Mouse (Mus musculus) adrenal gland, postnatal 25 days (tissue): ENCODE results near the gene Srd5a1. TPM values are rescaled to one million over a fixed set of nuclear protein-coding genes. Genes with fewer than 3 reads are reported as not detected.
"Not testable (repeated sequence)": the region's sequence is repeated elsewhere in the genome, so short reads cannot be mapped to it uniquely, and the experiment has no call there.

Experiments
- DNase-seq: peaks from one replicate; pipeline ENCODE4 v3.0.0; 2021; ENCODE audit warnings: mixed read lengths
- long read RNA-seq: library from polyadenylated mRNA; stranded (forward); transcript quantifications from one replicate; pipeline ENCODE4 v2.0.0, GENCODE M21; 2021
- total RNA-seq: library from RNA; stranded (reverse); gene quantifications from 2 replicates; pipeline ENCODE4 v1.2.3, GENCODE M21; 2021

The Srd5a1 gene
- total RNA-seq: 29.5 and 31.7 TPM in 2 replicates
- long read RNA-seq, transcript Srd5a1-202 (5 exons, 2,644 nt): major isoform, 17 of 28 reads
- long read RNA-seq, partial matches to known transcripts: 8 of 28 reads
- long read RNA-seq, other reads (novel, unspliced or antisense): 3 of 28 reads

DNA sequence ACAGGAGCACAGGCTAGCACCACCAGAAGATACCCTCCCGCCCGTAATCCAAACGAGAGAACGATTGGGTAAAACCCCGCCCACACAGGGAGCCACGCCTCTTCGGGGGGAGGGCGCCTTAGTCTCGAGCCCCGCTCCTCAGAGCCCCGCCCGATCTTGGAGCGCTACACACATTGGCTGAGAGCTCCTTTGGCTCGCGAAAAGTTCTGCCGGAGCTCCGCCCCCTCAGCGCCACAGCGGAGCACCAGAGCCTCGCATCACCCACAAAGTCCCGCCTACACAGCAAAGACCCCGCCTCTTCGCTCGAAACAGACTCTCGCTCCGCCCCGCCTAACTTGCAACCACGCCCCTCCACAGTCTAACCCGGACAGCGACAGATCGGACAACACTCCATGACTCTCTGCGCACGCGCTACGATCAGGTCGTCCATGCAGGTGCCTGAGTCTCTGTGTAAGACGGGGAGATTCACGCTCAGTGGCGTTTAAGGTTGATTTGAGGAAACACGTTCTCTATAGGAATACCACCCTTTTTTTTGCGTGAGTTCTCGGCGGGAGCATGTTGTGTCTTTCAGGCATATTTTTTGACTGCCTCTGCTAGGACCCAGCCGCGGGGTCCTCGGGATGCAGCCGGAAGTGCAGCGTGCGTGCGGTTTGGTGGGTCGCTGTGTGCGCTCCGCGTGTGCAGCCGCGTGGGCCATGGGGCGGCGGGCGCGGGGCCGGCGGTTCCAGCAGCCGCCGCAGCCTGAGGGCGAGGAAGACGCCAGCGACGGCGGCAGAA is at the start of gene Srd5a1:
Srd5a1 (minus strand) TSS at position 45 of the 777 bp plus-strand sequence.
- DNase-seq: peak; percentile 96

DNA sequence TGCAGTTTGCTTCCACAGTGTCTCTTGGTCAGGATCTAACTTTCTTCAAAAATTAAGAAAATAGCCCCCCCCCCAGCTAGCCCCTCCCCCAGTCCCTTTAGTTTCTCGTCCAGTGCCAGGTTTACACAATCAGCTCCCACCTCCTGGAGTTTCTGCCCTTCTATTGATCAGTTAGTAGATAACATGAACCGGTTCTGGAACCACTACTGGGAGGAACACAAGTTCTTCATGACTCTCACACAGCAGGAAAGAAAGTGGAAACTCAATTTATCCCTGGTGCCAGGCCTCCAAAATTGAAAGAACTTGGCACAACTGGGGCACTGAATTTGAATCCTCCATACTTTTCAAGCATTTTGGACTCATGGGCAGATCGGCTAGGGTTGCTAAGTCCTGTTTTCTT is 43.3 kb upstream of the Srd5a1 start:
- no peak for DNase-seq

DNA sequence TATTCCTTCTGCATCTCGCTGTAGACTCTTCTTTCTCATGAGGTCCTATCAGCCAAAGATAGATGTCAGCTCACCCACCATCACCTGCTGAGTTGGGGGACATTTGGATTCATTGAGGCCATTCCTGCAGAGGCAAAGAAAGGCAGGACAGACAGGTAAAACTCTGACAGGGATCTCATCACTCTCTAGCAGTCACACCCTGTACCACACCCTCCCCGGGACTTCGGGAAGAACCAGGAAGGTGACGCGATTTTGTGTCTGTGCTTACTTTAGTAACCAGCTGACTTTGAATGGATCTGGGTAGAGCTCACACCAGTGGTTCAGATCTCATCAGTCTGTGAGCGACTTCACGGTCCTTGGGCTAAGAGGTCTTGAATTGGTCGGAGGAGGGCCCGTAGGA is 35.2 kb upstream of the Srd5a1 start:
- DNase-seq: no peak

DNA sequence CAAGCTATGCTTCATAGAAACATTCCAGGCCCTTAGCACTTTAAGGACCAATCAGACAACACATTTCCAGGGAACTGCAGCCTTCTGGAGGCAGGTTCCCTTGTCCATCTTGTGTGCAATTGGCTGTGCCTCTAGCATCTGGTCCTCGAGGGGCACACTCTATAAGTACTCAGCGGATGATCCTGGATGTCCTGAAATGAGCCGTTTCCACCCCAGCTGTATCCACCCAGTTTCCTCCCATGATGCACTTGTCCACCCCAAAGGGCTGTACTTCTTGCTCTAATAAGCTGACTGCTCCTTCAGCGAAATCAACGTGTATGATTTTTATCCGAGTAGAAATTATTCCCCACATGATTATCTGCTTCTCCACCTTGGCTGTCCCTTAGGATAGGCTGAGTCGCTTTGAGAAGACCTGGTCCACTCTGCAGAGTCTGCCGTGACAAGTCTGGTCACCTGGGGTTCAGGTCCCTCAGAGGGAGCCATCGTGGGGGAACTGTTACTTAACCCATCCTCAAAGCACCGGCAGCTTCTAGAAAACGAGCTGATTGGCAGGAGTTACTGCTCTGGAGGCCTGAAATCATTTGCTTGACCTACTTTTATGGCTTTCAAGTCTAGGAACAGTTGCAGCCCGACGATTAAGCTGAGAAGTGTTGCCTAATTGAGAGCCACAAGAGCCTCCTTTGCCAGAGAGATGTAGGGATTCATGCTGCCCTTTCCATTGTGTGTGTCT is 34.6 kb upstream of the Srd5a1 start:
- no peak for DNase-seq

DNA sequence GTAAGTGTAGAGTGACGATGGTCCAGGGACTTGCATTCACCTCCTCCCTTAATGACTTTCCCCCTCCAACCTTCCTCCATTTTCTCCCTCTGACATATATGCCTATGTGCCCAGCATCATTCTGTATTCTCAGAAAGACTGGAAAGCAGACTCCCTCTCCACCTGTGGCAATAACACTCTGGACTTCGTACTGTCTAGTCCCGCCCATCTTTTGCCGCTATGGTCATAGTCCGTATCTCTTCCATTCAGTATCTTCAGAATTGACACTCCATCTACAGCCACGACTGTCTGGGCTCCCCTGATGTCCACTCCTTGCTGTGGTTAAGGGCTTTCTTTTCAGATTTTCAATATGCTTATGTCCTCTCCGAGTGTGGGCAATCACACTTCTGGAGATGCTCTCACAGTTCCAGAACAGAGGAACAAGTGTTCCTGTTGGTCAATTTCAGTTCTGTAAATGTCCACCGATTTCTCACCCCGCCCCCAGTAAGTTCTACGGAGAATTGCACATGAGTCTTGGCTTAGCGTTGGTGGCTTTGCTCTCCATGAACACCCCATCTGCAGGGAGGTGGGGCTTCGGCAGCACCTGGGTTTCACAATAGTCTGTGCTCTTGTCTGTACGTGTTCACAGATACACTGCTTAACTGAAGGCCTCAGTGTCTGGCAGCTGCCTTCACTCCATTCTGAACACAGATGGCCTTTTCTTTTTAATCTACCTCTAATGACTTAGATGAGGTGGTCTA is 33.4 kb upstream of the Srd5a1 start:
- no peak for DNase-seq

DNA sequence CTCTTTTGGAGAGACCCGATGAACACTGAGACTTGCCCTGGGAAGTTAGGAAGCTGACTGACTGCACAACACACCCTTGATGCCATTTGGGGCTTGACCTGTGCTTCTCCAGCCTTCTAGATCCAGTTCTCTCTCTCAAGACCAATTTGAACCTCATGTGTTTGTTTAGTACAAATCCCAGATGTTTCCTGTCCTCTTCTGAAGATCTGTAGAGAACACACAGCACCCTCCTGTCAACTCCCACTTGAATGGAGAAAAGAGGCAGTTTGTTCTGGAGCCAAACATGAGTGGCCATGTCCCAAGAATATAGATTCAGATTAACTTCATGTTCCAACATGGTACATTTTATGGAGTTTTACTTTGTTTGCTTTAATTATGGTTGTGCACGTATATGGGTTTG is 32.7 kb upstream of the Srd5a1 start:
- DNase-seq: no peak

DNA sequence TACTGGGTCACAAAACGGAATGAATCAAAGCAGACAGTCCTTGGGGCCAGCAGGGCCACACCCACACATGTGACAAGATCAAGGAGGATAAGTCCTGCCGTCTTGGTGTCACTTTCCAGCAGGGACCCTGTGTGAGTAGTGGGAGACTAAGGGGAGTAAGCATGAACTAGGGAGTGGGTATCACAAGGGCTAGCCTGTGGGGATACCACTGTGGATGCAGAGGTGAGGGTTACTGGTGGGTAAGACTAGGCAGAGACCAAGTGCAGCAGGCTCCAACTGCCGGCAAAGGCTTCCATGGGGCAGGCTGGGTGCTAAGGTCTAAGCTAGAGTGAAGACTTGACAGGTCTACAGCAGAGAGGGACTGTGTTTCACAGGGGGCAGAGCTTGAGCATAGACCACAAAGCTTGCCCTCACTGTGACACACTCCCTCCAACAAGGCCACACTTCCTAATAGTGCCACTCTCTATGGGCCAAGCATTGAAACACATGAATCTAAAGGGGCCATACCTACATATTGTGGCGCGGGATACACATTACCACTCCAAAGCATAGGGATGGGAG is 31.5 kb upstream of the Srd5a1 start:
- DNase-seq: no peak

DNA sequence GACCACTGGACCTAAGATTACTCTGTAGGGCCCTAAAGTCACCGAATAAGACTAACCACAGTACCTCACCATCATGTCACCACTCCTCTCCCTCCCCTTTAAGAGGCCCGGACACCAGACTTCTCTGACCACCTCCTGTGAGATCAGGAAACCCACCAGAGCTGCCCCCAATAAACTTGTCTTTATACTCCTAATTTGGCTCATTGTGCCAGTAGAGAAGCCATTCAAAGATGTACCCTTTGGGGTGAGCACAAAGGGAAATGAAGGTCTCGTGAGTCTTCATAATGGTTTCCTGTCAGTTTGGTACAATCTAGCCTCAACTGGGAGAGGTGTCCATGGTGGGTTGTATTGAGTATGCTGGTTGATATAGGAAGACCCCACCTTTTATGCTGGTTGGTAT is 29.8 kb upstream of the Srd5a1 start:
- no peak for DNase-seq

DNA sequence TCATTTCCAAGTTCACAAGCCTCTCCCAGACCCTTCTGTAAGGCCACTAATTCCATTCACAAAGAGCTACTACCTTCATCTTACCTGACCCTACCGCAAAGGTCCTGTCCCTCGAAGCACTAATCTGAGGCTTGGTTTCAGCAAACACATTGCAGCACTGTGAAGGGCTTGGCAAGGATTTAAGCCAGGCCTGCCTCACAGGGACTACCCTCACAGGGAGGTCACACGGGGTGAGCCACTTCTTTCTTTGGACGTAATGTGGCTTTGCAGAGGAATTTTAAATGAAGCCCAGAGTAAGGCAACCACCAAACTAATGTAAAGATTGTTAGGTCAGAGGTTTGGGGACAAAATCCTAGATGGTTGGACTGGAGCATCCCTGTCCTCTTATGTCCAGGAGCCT is 29.3 kb upstream of the Srd5a1 start:
- DNase-seq: no peak

DNA sequence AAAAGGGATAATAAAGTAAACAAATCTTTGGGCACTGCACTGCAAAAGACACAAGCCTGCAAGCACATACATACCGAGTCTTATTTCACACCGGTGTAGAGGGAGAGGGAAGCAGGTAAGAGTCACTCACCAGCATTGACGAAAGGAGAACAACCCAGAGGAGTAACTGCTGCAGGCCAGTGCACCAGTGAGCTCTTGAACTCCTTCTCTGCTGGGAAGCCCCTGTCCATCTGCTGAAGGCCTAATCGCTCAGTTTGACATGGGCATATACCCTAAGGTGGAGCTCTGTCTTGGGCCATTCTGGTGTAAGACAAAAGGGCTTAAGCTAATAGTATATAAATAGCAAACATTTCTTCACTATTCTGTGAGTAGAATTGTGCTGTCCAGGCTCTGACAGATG is 28.9 kb upstream of the Srd5a1 start:
- DNase-seq: no peak

DNA sequence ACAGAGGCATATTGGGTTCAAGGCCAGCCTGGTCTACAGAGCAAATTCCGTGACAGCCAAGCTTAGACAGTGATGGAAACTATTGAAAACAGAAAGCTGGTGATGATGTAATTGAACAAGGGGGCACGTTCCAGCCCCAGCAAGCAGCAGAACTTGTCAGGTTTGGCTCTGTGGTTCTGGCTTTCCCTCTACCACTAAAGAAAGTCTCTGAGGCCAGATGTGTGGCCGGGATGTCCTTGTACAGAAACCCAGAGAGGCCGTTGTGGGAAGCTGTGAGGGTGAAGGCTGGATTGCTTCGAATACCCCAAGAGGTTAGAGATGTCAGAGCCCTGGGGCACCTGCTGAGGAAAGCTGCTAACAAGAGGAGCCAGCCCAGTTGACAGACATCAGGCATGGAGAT is 28.0 kb upstream of the Srd5a1 start:
- DNase-seq: no peak

DNA sequence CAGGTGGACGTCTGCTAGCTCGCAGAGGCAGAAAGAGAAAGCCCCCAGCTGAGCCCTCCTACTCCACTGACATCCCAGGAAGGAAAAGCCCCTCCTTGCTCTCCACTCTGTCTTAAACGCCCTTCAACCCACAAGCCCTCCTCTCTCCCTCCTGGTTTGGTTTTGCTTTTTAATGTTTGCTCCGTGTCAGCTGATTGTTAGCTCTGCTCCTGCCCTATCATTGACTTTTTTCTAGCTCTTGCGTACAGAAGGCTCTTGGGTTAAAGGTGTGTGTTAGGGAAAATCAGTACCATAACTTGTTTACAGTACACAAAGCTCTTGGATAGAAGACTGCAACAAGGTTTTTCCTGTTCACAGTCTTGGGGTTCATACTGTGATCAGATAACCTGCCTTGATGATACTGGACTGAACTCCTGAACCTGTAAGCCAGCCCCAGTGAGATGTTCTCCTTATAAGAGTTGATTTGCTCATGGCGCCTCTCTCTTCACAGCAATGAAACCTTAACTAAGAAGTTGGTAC is 26.9 kb upstream of the Srd5a1 start:
- no peak for DNase-seq

DNA sequence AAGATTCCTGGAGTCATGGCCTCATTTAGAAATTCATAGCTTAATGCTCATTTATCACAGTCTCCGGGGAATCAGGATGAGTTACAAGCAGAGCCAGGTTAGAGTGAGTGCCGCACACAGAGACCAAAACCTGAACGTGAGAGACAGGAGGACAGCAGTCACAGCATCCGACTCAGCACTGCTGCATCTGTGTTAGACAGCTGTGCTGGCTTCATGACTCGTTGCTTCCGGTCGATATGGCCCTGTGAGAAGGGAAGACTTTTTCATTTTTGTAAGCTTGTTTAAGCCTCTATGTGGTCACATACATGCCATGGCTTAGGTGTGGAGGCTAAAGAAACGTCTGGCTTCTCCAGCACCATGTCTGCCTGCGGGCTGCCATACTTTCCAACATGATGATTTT is 26.4 kb upstream of the Srd5a1 start:
- DNase-seq: no peak

DNA sequence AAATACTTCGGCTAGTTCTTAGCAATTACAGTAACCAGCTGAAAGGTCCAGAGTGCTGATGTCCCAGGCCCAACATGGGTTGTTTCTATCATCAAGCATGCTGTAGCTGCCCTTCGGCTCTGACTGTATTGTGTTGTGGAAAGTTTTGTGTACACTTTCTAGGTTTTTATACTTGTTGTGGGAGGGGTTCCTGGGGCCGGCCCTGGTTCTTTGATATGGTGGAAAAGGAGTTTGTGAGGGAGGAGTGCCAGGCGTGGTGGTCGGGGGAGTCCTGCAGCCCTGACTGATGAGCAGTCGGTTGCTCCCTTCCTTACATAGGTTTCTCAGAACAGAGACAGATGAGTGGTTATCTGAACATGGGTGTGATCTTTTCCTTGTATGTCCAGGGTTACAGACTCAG is 25.6 kb upstream of the Srd5a1 start:
- DNase-seq: no peak

DNA sequence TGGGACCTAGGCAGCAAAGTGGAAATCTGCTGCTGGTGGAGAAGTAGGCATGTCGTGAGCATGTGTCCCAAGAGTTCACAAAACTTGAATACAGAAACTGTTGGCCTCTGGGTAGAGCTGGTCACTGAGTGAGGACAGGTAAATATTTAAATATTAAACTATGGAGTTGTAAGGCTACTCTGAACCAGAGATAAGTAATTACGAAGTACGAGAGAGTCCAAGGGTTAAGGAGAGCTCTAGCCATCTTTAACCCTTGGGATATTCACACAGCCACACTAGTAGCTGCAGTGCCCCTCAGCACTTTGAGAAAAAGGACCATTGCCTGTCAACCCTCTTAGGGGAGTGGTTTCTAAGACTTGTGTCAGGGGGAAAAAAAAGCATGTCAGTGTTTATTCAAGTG is 25.1 kb upstream of the Srd5a1 start:
- no peak for DNase-seq

DNA sequence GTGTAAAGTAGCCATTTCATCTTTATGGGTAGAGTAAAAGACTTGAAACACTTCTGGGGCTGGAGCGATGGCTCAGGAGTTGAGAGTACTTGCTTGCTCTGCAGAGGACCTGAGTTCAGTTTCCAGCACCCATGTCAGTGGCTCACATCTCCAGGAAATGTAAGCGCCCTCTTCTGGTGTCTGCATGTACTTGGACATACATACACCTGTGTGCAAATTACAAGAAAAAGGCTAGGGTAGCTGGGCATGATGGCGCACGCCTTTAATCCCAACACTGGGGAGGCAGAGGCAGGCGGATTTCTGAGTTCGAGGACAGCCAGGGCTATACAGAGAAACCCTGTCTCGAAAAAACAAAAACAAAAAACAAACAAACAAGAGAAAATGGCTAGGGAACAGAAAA is 24.6 kb upstream of the Srd5a1 start:
- DNase-seq: not testable (repeated sequence)

DNA sequence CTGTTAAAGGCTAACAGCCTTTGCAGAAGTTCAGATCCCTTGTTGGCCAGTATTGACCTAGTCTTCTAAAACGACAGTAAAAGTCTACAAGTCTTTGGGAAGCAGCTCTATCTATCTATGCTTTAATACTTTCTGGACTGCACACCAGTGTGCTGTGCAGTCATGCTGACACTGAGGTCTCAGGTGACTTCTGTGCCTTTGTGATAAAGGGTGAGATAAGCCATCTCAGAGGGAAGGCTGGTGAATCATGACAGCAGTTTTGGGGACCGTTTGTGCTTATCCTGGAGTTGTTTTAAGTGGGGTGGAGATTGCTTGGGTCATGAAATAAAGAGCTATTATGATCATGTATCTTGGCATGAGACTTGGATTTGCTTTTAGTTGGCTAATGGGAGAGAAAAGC is 22.7 kb upstream of the Srd5a1 start:
- no peak for DNase-seq

DNA sequence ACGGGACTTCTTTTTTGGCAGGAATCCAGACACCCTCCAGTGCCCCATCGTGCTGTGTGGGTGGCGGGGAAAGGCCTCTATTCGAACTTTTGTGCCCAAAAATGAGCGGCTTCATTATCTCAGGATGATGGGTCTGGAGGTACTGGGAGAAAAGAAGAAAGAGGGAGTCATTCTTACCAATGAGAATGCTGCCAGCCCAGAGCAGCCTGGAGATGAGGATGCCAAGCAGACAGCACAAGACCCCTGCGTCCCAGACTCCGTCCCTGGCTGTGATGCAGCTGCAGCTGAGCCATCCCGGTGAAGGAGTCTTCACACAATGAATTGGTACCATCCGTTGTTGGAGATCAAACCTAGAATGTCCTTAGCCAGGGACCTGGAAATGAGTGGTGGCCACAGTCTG is 22.3 kb upstream of the Srd5a1 start:
- DNase-seq: no peak

DNA sequence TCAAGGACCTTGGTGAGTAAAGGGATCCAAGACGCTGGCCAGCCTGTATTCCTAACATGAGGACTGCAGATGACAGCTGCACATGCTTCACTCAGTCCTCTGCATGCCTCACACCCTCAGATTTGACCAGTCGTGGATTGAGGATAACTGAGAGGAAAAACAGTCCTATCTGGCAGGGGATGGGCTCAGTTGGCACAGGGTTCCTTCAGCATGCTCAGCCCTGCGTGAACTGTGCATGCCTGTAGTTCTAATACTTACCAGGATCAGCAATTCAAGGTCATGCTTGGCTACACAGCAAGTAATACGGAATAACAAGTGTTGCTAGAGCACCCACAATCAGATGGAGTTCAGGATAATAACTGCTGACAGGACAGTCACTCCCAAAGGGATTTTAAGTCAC is 20.4 kb upstream of the Srd5a1 start:
- no peak for DNase-seq

DNA sequence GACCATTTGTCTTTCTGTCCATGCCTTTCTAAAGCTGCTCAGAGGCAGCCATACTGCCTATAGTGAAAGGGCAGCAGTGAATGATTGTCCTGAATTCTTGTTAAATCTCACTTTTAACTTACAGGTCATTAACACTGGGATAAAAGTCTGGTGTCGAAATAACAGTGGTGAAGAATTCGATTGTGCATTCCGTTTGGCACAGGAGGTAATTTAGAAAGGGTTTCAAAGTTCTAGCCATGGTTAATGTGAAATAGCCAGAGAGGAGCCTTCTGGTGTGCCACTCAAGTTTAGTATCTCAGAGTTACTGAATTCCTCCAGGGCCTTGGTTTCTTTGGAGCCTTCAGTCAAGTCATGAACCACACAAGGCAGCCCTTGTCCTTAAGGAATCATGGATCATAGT is 19.9 kb upstream of the Srd5a1 start:
- no peak for DNase-seq

DNA sequence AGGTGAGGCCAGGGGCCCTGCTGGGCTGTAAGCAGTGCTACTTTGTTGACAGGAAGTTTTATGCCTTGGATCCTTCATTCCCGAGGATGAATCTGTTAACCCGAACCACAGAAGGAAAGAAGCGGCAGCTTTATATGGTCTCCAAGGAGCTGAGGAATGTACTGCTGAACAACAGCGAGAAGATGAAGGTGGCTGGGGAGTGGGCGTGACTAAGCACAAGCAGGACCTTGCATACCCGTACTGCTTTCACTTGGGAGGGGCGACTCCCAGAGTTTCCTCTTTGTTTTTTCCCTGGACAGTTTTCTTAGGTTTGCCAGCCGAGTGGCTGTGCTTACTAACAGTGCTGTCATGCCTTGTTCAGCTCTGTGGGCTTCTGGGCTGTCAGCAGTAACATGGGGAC is 19.3 kb upstream of the Srd5a1 start:
- DNase-seq: no peak

DNA sequence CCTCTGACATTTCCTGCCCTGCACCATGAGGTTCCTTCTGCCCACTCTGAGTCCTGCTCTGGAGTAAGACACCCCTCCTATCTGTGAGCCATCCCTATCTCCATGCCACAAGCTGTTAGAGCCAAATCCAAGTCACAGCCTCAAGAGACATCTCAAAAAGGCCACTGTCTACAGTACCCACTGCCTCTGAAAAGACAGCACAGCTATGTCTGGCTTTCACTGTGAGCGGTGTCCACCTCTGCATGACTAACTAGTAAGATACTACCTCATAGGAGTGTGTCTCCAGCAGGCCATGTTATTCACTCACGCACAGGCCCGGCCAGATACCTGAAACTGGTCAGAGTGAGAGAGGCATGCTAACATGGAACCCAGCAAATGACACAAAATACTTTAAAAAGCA is 16.7 kb upstream of the Srd5a1 start:
- DNase-seq: no peak

DNA sequence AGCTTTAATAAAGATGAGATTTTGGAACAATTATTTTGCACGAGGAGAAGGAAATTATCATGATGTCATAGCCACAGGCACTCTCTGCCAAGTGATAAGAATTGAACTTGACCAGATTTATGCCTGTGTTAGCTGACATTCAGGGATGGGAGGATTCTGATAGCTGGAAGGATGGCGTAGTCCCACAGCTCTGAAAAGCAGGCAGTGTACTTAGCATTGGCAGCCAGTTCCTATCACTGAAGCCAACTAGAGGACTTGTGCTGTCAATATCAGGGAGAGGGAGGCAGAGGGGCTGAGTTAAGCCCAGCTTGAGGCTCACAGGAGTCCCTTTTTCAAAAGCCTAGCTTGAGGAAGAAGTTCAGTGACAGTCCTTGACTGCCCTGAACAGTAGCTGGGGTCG is 13.3 kb upstream of the Srd5a1 start:
- DNase-seq: no peak
